Mouse (Mus musculus): ENCODE results near the gene Castor2.

The Castor2 gene

GRCm38 (mm10) chr5:134155916-134156466 lies 56.5 kb downstream of the Castor2 start:
- no peak for DNase-seq (ENCODE audit: inconsistent ontology term)

- no peak for DNase-seq (ENCODE audit: inconsistent ontology term)
Observed at GRCm38 (mm10) chr5:134164688-134165087, 65.2 kb downstream of the Castor2 start.

GRCm38 (mm10) chr5:134166642-134167041 lies 67.1 kb downstream of the Castor2 start:
- DNase-seq (ENCODE audit: inconsistent ontology term), result no peak

DNA sequence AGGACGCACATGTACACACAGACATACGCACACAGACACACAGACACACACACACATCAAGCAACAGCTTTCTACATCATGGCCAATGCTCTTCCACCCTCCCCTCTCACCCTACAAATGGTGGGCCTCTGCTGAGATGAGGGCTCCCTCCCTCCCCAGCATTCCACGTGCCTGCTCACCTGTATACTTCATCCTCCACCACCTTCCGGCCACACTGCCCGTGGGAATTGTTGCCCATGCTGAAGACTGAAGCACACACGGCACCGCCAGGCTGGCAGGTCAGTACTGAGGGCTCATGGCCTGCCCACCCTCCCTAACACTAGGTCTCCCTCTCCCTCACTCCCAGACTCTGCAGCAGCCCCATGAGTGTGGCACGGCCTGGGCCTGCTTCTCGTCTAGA lies 68.5 kb downstream of the Castor2 start:
- DNase-seq (ENCODE audit: inconsistent ontology term), result no peak

DNA sequence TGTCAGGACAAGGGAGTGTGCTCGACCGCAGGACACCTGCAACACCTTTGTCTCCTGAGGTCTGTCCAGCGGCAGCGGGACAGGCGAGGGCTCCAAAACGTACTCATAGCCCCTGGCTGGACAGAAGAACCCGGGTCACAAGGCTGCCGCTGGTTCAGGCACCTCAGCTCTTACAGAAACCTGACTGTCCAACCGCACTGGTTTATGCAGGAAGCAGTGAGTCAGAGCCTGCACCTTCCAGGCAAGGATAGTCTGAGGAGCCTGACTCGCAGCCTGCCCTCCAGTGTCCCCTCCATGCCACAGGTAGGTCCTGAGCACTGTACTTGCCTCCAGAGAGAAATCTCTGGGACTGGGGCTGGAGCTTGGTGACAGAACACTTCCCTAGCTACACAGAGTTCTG lies 69.7 kb downstream of the Castor2 start:
- DNase-seq (ENCODE audit: inconsistent ontology term), result no peak

DNA sequence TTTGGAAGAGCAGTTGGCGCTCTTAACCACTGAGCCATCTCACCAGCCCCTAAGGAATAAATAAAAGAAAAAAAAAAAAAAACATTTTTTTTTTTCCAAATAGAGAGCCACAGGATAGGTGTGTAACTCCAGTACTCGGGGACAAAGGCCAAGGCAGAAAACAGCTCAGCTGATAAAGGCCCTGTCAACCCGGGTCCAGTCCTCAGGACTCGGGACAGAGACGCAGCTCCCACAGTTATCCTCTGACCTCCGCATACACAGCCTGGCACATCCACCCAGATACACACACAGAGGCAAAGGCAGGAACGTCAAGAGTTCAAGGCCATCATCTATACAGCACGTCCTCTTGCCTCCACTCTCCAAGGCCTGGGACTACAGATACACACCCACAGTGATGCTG lies 70.7 kb downstream of the Castor2 start:
- DNase-seq (ENCODE audit: inconsistent ontology term), result no peak

DNA sequence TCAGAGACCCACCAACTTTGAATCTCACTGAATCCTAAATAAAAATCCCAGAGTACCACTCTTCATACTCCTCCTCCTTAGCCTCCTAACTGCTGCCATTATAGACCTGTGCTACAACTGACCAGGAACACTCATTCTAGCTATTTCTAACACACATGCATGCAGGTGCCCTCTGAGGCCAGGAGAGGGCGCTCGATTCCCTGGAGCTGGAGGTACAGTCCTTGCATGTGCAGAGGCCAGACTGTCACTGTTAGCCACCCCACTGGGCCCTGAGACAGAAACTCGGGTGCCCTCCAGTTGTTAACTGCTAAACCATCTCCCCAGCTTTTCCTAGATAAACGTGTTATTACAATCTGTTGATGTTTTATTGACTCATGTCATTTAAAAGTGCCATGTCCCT lies 73.7 kb downstream of the Castor2 start:
- no peak for DNase-seq (ENCODE audit: inconsistent ontology term)

- no peak for DNase-seq (ENCODE audit: inconsistent ontology term)
Observed at GRCm38 (mm10) chr5:134175696-134176095, 76.2 kb downstream of the Castor2 start.

DNA sequence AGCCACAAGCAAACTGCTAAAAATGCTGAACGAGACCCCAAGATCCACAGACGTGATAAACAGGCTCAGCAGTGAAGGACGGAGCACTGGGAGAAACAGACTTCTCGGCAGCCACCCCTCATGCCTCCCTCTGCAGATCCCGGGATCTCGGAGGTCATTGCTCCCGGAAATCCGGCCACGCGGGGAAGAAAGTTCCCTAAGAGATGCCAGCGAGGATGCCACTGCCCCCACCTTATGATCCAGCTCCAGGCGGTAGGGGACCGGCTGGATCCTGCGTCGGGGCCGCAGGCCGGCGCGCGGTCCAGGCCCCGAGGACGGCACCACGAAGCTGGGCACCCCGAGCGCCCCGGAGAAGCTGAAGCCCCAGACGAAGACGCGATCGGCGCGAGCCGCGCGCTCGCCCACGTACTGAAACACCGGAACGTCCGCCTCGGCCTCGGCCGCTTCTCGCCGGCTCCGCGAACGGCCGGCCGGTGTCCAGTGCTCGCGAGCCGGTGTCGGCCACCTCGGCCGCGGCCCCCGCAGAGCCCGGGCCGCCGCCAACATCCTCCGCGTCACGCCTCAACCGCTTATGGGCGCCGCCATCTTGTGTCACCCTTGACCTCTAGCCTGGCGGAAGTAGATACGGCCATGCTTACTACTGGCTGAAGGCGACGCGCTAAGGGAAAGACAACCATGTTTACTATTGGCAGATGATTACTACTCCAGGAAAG lies 76.8 kb downstream of the Castor2 start, which contains the start of gene Rcc1l:
TSS of gene Rcc1l (minus strand) at position 606 of the 713 bp plus-strand sequence.
- DNase-seq (ENCODE audit: inconsistent ontology term), result peak; percentile 86

GRCm38 (mm10) chr5:134178536-134178935 lies 79.0 kb downstream of the Castor2 start:
- DNase-seq (ENCODE audit: inconsistent ontology term), result no peak

GRCm38 (mm10) chr5:134179871-134180270 lies 80.4 kb downstream of the Castor2 start:
- DNase-seq (ENCODE audit: inconsistent ontology term), result peak; percentile 71

DNA sequence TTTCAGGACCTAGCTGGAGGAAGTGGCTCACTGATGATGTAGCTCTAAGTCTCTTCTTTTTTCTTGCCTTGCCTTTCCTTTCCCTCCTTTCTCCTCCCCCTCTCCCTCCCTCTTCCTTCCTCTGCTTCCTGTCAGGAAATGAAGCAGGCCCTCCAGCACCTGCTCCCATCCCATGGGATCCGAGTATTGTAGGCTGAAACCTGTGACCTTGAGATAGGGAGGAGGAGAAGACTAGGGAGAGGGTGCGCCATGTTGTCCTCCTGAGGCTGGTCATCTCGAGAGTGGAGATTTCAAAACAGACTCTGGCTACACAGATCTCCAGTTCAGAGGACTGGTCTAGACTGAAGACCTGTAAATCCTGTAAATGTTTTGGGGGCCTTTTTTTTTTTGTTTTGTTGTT lies 82.7 kb downstream of the Castor2 start:
- no peak for DNase-seq (ENCODE audit: inconsistent ontology term)

GRCm38 (mm10) chr5:134182735-134183134 lies 83.2 kb downstream of the Castor2 start:
- DNase-seq (ENCODE audit: inconsistent ontology term), result peak; percentile 44

- DNase-seq (ENCODE audit: inconsistent ontology term), result no peak
Observed at GRCm38 (mm10) chr5:134183162-134183561, 83.7 kb downstream of the Castor2 start.

GRCm38 (mm10) chr5:134183880-134184808 lies 84.6 kb downstream of the Castor2 start, which contains the start of gene Gtf2ird2:
Gene Gtf2ird2, plus strand, starts transcription at chr5:134184019.
- peak; percentile 100 for DNase-seq (ENCODE audit: inconsistent ontology term)

GRCm38 (mm10) chr5:134186059-134186458 lies 86.5 kb downstream of the Castor2 start:
- DNase-seq (ENCODE audit: inconsistent ontology term), result no peak

- peak; percentile 28 for DNase-seq (ENCODE audit: inconsistent ontology term)
Observed at GRCm38 (mm10) chr5:134186961-134187731, 87.6 kb downstream of the Castor2 start.

GRCm38 (mm10) chr5:134188571-134188970 lies 89.1 kb downstream of the Castor2 start:
- DNase-seq (ENCODE audit: inconsistent ontology term), result peak; percentile 21

DNA sequence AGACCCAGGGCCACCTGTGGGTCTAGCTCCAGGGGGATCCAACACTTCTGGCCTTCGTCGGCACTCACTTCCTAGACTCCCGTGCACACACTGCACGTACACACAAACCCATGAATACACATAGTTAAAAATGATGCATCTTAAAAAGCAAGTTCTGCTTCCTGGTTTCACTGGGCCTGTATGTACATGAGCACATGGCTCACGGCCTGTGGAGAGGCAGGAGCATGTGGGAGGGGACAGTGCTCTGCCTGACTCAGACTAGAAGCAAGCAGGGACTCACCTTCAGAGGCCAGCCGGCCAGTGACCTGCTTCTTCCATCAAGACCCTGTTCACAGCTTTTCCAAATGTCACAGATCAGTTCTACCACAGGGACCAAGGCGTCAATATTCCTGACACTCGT lies 94.2 kb downstream of the Castor2 start:
- no peak for DNase-seq (ENCODE audit: inconsistent ontology term)
